Mouse (Mus musculus) subcutaneous adipose tissue, adult 2 months (tissue): ENCODE measurements around the gene Kidins220. TPM values are rescaled to one million over a fixed set of nuclear protein-coding genes. Genes with fewer than 3 reads are reported as not detected.

Experiments used
- polyA plus RNA-seq: library from polyadenylated mRNA; depleted of rRNA; stranded (reverse); fragments of >200 nt; gene quantifications from 2 replicates; pipeline ENCODE4 v1.2.3, GENCODE M21; 2012; ENCODE audit warnings: low replicate concordance; rRNA removed

The Kidins220 gene
- 26.2 and 37.2 TPM in 2 replicates for polyA plus RNA-seq

DNA sequence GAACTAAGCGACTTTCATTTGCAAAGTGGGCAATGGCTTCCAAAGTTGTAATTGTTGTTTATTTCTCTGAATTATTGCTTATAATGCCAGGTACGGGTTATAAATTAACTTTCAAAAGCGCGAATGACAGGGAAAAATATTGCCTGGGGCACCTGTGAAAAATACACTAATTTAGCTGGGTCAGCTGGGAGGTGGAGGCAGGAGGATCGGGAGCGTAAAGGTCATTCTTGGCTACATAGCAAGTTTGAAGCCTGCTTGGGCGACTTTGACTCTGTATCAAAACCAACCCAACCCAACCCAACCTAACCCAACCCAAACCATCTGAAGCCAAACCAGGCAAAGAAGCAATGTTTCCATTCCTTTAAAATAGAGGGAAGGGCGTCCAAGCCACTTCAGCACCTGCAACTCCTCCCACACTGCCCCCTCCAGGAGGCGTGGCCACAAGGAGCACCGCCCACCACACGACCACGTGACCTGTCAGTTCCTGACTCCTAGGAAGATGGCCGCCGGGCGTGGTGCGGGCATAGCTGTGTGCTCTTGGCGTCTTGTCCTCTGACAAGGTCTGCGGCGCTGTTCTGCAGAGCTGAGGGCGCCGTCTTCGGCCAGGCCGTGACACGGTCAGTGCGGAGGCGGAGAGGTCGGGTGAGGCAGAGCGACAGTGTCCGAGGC lies at the start of gene Kidins220:
Gene Kidins220 (plus strand): TSS at position 480 of the 669 bp plus-strand sequence.

DNA sequence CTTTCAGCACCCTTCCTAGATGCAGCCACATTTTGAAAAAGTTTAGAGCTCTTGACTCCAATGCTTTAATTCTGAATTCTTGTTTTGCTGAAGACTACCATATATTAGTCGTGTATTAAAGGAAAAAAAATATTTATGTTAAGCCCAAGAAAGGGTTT lies 122.2 kb downstream of the Kidins220 start, which contains the start of gene Id2:
Gene Id2 (minus strand): TSS at position 89 of the 158 bp plus-strand sequence.

Other genes with a start within 250 kb of the Kidins220 start
- gene Mboat2, start 144.0 kb upstream of the Kidins220 start, polyA plus RNA-seq, result 0.86 and 10.1 TPM in 2 replicates
- gene Id2, start 122.2 kb downstream of the Kidins220 start, polyA plus RNA-seq, result 25.5 and 168 TPM in 2 replicates